Mouse (Mus musculus) hindbrain, embryonic 13.5 days (tissue): Measurements from ENCODE around the gene Col7a1. TPM values are rescaled to one million over a fixed set of nuclear protein-coding genes. Genes with fewer than 3 reads are reported as not detected.

Experiments used
- ATAC-seq: fragments of 200-750 bp; cut with Nextera tagmentation; 2 replicates; pipeline ENCODE4 v1.8.0; 2017; ENCODE audit warnings: moderate TSS enrichment; ENCODE audit not compliant: low FRiP score
- H3K27ac ChIP-seq: fragments of 300-500 bp; sonication (generic); 2 replicates; pipeline ENCODE4 v1.5.1; 2015; ENCODE audit warnings: inconsistent platforms, mild to moderate bottlenecking, moderate library complexity
- H3K27me3 ChIP-seq: fragments of 300-500 bp; sonication (generic); 2 replicates; pipeline ENCODE4 v1.6.1; 2015; ENCODE audit warnings: mild to moderate bottlenecking, inconsistent platforms
- H3K36me3 ChIP-seq: fragments of 300-500 bp; sonication (generic); 2 replicates; pipeline ENCODE4 v1.6.1; 2015; ENCODE audit warnings: mild to moderate bottlenecking, inconsistent platforms
- H3K4me1 ChIP-seq: fragments of 300-500 bp; sonication (generic); replicated peaks from 2 replicates; pipeline ENCODE4 v1.6.1; 2015; ENCODE audit warnings: inconsistent platforms
- H3K4me2 ChIP-seq: fragments of 300-500 bp; sonication (generic); 2 replicates; pipeline ENCODE4 v1.6.1; 2015; ENCODE audit warnings: inconsistent platforms, mild to moderate bottlenecking, moderate library complexity
- H3K4me3 ChIP-seq: fragments of 300-500 bp; sonication (generic); 2 replicates; pipeline ENCODE4 v1.5.1; 2015; ENCODE audit warnings: mild to moderate bottlenecking, inconsistent platforms
- H3K9ac ChIP-seq: fragments of 300-500 bp; sonication (generic); 2 replicates; pipeline ENCODE4 v1.6.1; 2015; ENCODE audit warnings: mild to moderate bottlenecking, inconsistent platforms
- H3K9me3 ChIP-seq: fragments of 300-500 bp; sonication (generic); 2 replicates; pipeline ENCODE4 v1.6.1; 2016; ENCODE audit warnings: inconsistent platforms
- WGBS: fragments of 180-500 bp; shearing (Covaris S2); methylation state at CpG from one replicate; pipeline ENCODE4 v1.1.7; 2015; 5-methylcytosine and 5-hydroxymethylcytosine counted together
- polyA plus RNA-seq: library from polyadenylated mRNA; unstranded; fragments of >200 nt; fragmentation: Nextera tagmentation; extraction: Ambion mirVana; gene quantifications from 2 replicates; pipeline ENCODE4 v1.2.1, GENCODE M21; 2015

The Col7a1 gene
- polyA plus RNA-seq, 1 experiment from 2014 or later: 1.1 TPM

DNA sequence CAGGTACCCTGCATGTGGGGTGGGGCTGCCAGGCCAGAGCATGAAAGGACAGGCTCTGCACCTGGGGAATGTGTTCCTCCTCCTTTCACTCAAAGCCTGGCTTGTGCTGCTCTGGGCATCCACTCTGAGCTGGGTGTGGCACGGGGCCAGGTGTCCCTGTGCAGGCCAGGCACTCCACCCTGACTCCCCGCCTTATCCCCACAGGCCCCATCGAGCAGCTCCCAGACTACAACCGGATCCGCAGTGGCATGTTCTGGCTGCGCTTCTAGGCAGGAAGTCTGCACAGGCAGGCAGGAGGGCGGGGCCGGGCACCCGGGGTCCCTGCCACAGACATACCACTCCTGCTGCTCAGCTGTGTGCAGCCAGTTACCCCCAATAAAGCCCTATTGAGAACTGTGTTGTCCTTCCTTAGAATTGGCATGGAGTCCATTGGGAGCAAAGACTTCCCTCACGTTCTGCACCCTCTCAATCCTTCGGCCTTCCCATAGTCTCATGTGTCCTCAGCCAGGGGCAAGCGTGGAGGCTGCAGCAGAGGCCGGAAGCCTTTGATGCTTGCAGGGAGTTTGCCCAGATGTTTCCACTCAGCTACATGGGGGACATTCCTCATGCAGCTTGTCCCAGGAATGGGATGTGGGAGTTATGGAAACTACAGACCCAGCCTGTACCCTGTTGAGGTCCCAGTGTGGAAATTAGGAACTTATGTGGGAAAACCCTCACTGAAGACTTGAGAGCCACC lies 4.0 kb upstream of the Col7a1 start:
- no peak for ATAC-seq
- WGBS: 81% methylated on average over 13 of the region's 13 CpGs
- no peak overlapping the region for H3K27ac ChIP-seq

DNA sequence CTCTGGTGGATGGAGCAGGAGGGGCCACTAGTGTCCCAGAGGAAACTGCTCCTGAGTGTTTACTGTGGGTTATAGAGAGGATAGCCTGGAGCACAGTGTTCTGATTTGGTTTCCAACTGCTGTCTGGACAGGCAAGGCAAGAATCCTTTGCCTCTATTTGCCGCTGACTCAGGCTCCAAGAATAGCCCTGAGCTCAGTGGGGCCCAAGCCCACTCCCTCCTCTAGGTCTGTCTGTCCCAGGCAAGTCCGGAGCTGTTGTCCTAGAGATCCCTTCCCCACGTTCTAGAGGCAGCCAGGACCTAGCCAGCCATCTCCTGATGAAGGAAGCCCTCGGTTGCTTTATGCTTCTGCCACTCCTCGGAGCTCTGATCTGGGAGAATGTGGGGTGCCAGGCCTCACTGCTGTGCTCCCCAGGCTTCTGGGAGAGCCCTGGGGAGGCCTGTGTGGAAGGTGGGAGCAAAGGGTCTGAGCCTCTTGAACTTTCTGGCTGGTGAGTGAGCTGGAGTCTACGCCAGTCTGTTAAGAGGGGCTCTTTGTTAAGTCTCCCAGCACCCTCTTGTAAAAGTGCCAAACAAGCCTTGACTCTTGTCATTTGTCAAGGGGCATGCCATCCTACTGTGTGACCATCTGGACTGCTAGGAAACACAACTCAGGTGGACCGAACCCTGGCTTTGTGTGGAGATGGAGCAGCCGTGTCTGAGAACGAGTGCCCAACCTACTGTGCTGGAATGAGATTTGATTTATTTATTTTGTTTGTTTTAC lies 3.2 kb upstream of the Col7a1 start:
- no peak for ATAC-seq
- WGBS: 88% methylated on average over 9 of the region's 9 CpGs
- no peak overlapping the region for H3K9ac ChIP-seq
- H3K4me1 ChIP-seq: 0 out of 2 replicates have a peak, but pooled peaks cover 3% of the 10 kb centered on the region
- H3K9me3 ChIP-seq: no peaks in the 10 kb centered on the region
- peaks cover 30% of the 10 kb centered on the region for H3K27me3 ChIP-seq
- H3K27ac ChIP-seq: no peak overlapping the region
- peaks cover 64% of the 10 kb centered on the region for H3K36me3 ChIP-seq
- H3K4me2 ChIP-seq: no peak overlapping the region
- no peak overlapping the region for H3K4me3 ChIP-seq

More for the DNA sequence above, 4.0 kb upstream of the Col7a1 start:
- Histone ChIP-seq H3K4me2 (no peak overlapping the region), H3K36me3 (peaks cover 71% of the 10 kb centered on the region), H3K4me3 (no peak overlapping the region), H3K9me3 (no peaks in the 10 kb centered on the region), H3K4me1 (0 out of 2 replicates have a peak, but pooled peaks cover 3% of the 10 kb centered on the region), H3K27me3 (peaks cover 26% of the 10 kb centered on the region), H3K9ac (no peak overlapping the region)

DNA sequence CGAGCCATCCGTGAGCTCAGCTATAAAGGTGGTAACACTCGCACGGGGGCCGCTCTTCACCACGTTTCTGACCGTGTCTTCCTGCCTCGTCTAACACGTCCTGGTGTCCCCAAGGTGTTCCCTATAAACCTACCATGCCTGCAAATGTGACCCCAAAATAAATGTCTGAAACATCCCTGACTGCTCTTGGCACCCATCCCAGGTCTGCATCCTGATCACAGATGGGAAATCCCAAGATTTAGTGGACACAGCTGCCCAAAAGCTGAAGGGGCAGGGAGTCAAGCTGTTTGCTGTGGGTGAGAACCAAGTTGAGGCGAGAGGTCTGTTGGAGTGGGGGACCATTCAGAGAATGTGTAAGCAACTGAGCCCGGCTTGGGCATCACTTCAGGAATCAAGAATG lies 1.9 kb downstream of the Col7a1 start:
- H3K9me3 ChIP-seq: no peaks in the 10 kb centered on the region
- H3K36me3 ChIP-seq: peaks cover 13% of the 10 kb centered on the region
- H3K4me3 ChIP-seq: no peak overlapping the region
- no peak overlapping the region for H3K4me2 ChIP-seq
- no peak for ATAC-seq
- no peak overlapping the region for H3K27ac ChIP-seq
- H3K4me1 ChIP-seq: 0 out of 2 replicates have a peak, but pooled peaks cover 3% of the 10 kb centered on the region
- 91% methylated on average over 11 of the region's 11 CpGs for WGBS
- H3K9ac ChIP-seq: no peak overlapping the region
- H3K27me3 ChIP-seq: peaks cover 30% of the 10 kb centered on the region

DNA sequence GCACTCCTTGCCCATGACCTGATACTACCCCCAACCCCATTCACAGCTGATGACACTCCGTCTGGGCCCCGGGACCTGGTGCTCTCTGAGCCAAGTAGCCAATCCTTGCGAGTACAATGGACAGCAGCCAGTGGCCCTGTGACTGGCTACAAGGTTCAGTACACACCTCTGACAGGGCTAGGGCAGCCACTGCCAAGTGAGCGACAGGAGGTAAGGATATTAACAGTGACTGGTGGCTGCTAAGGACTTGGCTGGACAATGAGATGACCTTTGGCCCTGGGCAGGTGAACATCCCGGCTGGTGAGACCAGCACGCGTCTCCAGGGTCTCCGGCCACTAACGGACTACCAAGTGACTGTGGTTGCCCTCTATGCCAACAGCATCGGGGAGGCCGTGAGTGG lies 2.5 kb downstream of the Col7a1 start:
- no peak overlapping the region for H3K4me2 ChIP-seq
- H3K9me3 ChIP-seq: no peaks in the 10 kb centered on the region
- H3K36me3 ChIP-seq: peaks cover 7% of the 10 kb centered on the region
- H3K9ac ChIP-seq: no peak overlapping the region
- no peak overlapping the region for H3K4me3 ChIP-seq
- WGBS: 91% methylated on average over 11 of the region's 11 CpGs
- peaks cover 30% of the 10 kb centered on the region for H3K27me3 ChIP-seq
- H3K27ac ChIP-seq: no peak overlapping the region
- H3K4me1 ChIP-seq: 0 out of 2 replicates have a peak, but pooled peaks cover 3% of the 10 kb centered on the region
- no peak for ATAC-seq

DNA sequence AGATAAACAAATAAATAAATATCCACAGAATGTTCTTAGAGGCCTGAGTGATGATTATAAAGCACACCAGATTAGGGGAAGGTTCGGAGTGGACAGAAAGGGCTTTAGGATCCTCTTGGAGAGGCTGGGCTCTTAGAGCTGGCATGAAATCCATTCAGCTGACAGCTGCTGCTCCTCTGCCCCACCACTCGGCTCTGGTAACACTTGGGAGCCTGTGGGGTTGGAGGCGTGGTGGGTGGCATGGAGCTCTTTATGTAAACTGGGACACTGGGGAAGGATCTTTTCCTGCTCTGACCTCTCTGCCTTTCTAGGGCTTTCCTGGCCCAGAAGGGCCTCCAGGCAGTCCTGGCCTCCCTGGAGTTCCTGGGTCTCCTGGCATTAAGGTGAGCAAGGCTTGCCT lies 10.2 kb downstream of the Col7a1 start:
- no peak for ATAC-seq
- 76% methylated on average over 3 of the region's 3 CpGs for WGBS
- Histone ChIP-seq H3K9ac (no peak overlapping the region), H3K9me3 (no peaks in the 10 kb centered on the region), H3K27me3 (no peaks in the 10 kb centered on the region), H3K4me2 (no peak overlapping the region), H3K4me3 (no peak overlapping the region), H3K4me1 (no peaks in the 10 kb centered on the region), H3K27ac (no peak overlapping the region), H3K36me3 (no peaks in the 10 kb centered on the region)

DNA sequence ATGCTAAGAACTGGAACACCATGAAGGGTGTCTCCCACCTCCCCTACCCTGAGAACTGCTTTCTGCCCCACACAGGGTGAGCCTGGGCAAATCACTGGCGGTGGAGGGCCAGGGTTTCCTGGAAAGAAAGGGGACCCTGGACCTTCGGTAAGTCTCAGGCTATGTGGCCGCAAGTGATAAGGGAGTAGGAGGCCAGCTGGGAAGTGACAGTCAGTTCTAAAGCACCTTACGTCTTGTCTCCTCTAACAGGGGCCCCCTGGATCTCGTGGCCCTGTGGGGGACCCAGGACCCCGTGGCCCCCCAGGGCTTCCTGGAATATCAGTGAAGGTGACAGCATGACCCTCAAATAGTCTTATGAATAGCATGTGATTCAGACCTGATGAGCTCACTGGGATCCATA lies 11.0 kb downstream of the Col7a1 start:
- no peak for ATAC-seq
- Histone ChIP-seq H3K36me3 (no peaks in the 10 kb centered on the region), H3K9ac (no peak overlapping the region), H3K4me3 (no peak overlapping the region), H3K27ac (no peak overlapping the region), H3K27me3 (no peaks in the 10 kb centered on the region), H3K4me1 (no peaks in the 10 kb centered on the region), H3K4me2 (no peak overlapping the region), H3K9me3 (no peaks in the 10 kb centered on the region)
- 83% methylated on average over 6 of the region's 6 CpGs for WGBS

DNA sequence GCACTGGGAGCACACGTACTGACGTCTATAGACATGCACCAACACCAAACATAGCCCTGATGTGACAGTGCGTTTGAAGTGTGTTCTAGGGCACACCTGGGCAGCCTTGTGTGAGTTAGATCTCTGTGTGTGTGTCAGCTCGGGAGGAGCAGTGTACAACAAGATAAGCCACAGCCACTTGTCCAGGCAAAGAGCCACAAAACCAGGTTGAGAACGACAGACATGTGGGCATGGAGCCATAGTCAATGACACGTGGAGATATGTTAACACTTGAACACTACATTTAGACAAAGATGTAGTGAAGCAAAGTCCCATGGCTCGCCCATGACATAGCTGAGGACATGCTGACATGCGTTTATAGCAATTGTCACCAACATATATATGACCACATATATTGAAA lies 17.2 kb downstream of the Col7a1 start:
- H3K4me3 ChIP-seq: no peak overlapping the region
- H3K27me3 ChIP-seq: no peaks in the 10 kb centered on the region
- no peak for ATAC-seq
- no peak overlapping the region for H3K4me2 ChIP-seq
- whole genome bisulfite sequencing: 90% methylated on average over 8 of the region's 8 CpGs
- no peak overlapping the region for H3K9ac ChIP-seq
- H3K27ac ChIP-seq: no peak overlapping the region
- no peaks in the 10 kb centered on the region for H3K36me3 ChIP-seq
- no peaks in the 10 kb centered on the region for H3K4me1 ChIP-seq
- H3K9me3 ChIP-seq: no peaks in the 10 kb centered on the region

DNA sequence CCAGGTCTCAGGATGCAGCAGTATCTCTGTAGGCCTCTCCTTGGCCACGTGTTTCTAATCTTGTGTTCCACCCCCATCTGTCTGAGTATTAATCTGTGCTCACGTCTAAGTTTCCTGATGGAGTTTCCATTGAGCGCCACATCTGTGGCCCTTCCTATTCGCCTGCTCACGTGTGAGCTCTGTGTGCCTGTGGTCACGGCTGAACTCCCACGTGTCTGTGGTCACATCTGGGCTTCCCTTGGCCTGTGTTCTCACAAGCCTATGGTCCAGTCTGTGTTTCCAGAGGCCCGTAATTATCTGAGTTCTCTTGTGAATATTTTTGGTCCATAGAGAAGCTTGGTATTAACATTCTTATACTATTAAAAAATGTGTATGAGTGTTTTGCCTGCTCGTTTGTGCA lies 23.1 kb downstream of the Col7a1 start:
- no peaks in the 10 kb centered on the region for H3K4me1 ChIP-seq
- no peak overlapping the region for H3K27ac ChIP-seq
- H3K36me3 ChIP-seq: no peaks in the 10 kb centered on the region
- no peak overlapping the region for H3K4me3 ChIP-seq
- no peak overlapping the region for H3K9ac ChIP-seq
- H3K9me3 ChIP-seq: no peaks in the 10 kb centered on the region
- no peak for ATAC-seq
- 84% methylated on average over 9 of the region's 9 CpGs for WGBS
- no peaks in the 10 kb centered on the region for H3K27me3 ChIP-seq
- H3K4me2 ChIP-seq: no peak overlapping the region

DNA sequence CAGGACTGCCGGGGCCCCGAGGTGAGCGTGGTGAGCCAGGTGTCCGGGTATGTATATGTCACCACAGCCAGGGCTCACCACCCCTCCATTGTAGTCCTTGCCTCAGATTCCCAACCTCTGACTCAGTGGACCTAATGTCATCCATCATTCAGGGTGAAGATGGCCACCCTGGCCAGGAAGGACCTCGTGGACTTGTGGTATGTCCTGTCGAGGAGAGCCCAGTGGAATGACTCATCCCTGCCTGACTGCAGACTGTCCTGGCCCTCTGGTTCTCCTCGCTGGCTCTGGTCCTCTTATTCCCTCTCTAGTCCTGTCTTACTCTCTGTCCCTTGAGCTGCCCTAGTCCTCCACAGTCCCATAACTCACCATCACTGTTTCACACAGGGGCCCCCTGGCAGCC lies 24.6 kb downstream of the Col7a1 start:
- no peak overlapping the region for H3K4me2 ChIP-seq
- WGBS: 85% methylated on average over 7 of the region's 7 CpGs
- no peak for ATAC-seq

DNA sequence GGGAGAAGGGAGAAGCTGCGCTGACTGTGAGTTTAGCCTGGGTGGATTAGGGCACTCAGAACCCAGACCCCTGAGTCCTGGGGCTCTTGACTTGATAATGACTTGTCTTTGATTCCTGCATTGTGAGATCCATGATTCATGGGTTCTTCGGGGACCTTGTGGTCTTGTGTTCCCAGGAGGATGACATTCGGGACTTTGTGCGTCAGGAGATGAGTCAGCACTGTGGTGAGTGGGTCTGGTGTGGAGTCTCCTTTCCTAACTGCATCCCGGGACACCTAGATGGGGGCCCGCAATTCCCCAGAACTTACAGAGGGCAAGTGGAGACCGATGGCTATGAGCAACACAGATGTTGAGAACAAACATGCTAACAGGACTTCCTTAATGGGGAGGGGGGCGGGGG lies 29.1 kb downstream of the Col7a1 start:
- H3K27me3 ChIP-seq: no peaks in the 10 kb centered on the region
- no peak overlapping the region for H3K9ac ChIP-seq
- H3K36me3 ChIP-seq: no peaks in the 10 kb centered on the region
- no peak overlapping the region for H3K27ac ChIP-seq
- WGBS: 84% methylated on average over 8 of the region's 8 CpGs
- no peaks in the 10 kb centered on the region for H3K9me3 ChIP-seq
- H3K4me2 ChIP-seq: no peak overlapping the region
- no peak for ATAC-seq
- H3K4me3 ChIP-seq: no peak overlapping the region
- no peaks in the 10 kb centered on the region for H3K4me1 ChIP-seq

More for the DNA sequence above, 24.6 kb downstream of the Col7a1 start:
- Histone ChIP-seq H3K36me3 (no peaks in the 10 kb centered on the region), H3K4me3 (no peak overlapping the region), H3K4me1 (no peaks in the 10 kb centered on the region), H3K27me3 (no peaks in the 10 kb centered on the region), H3K27ac (no peak overlapping the region), H3K9ac (no peak overlapping the region), H3K9me3 (no peaks in the 10 kb centered on the region)

DNA sequence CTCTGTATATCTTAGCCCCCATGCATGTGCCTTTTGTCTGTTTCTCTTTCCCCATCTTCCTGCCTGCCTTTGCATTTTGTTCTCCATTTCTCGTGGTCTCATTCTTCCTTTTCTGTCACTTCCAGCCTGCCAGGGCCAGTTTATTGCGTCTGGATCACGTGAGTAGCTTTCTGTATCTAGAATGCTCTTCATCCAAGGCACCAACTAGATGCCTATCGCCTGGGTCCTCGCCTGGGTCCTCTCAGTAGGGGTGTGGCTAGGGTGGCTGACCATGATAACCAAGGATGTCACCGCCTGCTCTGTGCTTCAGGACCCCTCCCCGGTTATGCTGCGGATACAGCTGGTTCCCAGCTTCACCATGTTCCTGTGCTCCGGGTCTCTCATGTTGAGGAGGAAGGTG lies 29.8 kb downstream of the Col7a1 start:
- 86% methylated on average over 9 of the region's 9 CpGs for WGBS
- Histone ChIP-seq H3K4me2 (no peak overlapping the region), H3K9ac (no peak overlapping the region), H3K27ac (no peak overlapping the region), H3K4me1 (no peaks in the 10 kb centered on the region; the same call in 1 of the 2 replicates), H3K27me3 (no peaks in the 10 kb centered on the region), H3K36me3 (no peaks in the 10 kb centered on the region), H3K4me3 (no peak overlapping the region), H3K9me3 (no peaks in the 10 kb centered on the region)
- no peak for ATAC-seq

DNA sequence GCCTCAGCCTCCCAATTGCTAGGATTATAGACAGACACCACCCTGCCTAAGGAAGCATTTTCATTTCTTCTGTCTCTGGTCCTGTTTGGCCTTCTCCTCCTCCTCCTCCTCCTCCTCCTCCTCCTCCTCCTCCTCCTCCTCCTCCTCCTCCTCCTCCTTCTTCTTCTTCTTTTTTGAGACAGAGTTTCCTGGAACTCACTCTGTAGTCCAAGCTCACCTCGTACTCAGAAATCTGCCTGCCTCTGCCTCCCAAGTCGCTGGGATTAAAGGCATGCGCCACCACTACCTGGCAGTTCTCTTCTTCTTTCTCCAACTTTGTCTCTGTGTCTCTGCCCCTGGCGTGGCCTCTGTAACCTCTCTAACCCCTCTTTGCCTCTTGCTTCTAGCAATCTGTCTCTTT lies 32.3 kb downstream of the Col7a1 start, which contains the start of gene Ucn2:
TSS of gene Ucn2 (plus strand) at position 301 of the 400 bp plus-strand sequence.
- Histone ChIP-seq H3K4me3 (no peak within 1 kb of the TSS), H3K27ac (no peak within 1 kb of the TSS), H3K36me3 (no peaks in the 10 kb centered on the region), H3K4me1 (peaks cover under 1% of the 10 kb centered on the region; the same call in 1 of the 2 replicates), H3K27me3 (no peaks in the 10 kb centered on the region), H3K4me2 (no peak within 1 kb of the TSS), H3K9me3 (no peaks in the 10 kb centered on the region), H3K9ac (no peak within 1 kb of the TSS)
- ATAC-seq: no peak
- WGBS: 78% methylated on average over 4 of the region's 4 CpGs
